ENCODE assay signal across 9 mouse cellular contexts in genomic region chr14:33445962-33446361, GRCm38 (mm10). TPM values are rescaled to one million over a fixed set of nuclear protein-coding genes. Genes with fewer than 3 reads are reported as not detected.
DNase-seq lines count a peak whose midpoint lies in the region; ATAC-seq lines count a peak whose summit lies in the region.
"Had no signal": no experiment of that assay in that cellular context is flagged by ENCODE, and none has a peak within 500 bp of the region (broad histone marks: within the 10 kb centered on the region; RNA-seq: fewer than 3 reads in every experiment).

No protein-coding gene starts in this region.

- no peaks in the 10 kb centered on the region for H3K9me3 ChIP-seq in lung, embryonic 15.5 days
- no peaks in the 10 kb centered on the region for H3K9me3 ChIP-seq in forebrain, embryonic 10.5 days
- H3K9me3 ChIP-seq in limb, embryonic 12.5 days, result no peaks in the 10 kb centered on the region
- no peaks in the 10 kb centered on the region for H3K9me3 ChIP-seq in stomach, embryonic 15.5 days

- H3K4me1 ChIP-seq in lung, embryonic 15.5 days, result peaks cover 23% of the 10 kb centered on the region; the same call in 1 of the 2 replicates
- peaks cover 26% of the 10 kb centered on the region for H3K4me1 ChIP-seq in forebrain, embryonic 10.5 days
- H3K4me1 ChIP-seq in limb, embryonic 12.5 days (replicated peaks), result peaks cover 8% of the 10 kb centered on the region
- 0 out of 2 replicates have a peak, but pooled peaks cover 5% of the 10 kb centered on the region for H3K4me1 ChIP-seq in stomach, embryonic 15.5 days

- H3K27me3 ChIP-seq in lung, embryonic 15.5 days, result no peaks in the 10 kb centered on the region
- peaks cover 30% of the 10 kb centered on the region for H3K27me3 ChIP-seq in forebrain, embryonic 10.5 days (ENCODE audit: poor library complexity, severe bottlenecking)
- H3K27me3 ChIP-seq in limb, embryonic 12.5 days, result peaks cover 4% of the 10 kb centered on the region; the same call in 1 of the 2 replicates
- H3K27me3 ChIP-seq in stomach, embryonic 15.5 days (replicated peaks), result no peaks in the 10 kb centered on the region

- ATAC-seq in lung, embryonic 15.5 days (ENCODE audit: borderline replicate concordance, extremely low read depth, low FRiP score, low TSS enrichment), result no peak
- no peak for ATAC-seq in limb, embryonic 12.5 days (ENCODE audit: insufficient number of reproducible peaks, insufficient read depth, low FRiP score, low TSS enrichment, low read depth)
- ATAC-seq in stomach, embryonic 15.5 days (ENCODE audit: insufficient read depth, low FRiP score, low read depth), result no peak

- no peak overlapping the region for H3K27ac ChIP-seq in lung, embryonic 15.5 days
- peak overlapping the region; percentile 98 for H3K27ac ChIP-seq in forebrain, embryonic 10.5 days
- no peak overlapping the region for H3K27ac ChIP-seq in limb, embryonic 12.5 days
- H3K27ac ChIP-seq in stomach, embryonic 15.5 days, result no peak overlapping the region

- peak overlapping the region; percentile 85 for H3K4me3 ChIP-seq in lung, embryonic 15.5 days
- peak overlapping the region; percentile 90 for H3K4me3 ChIP-seq in forebrain, embryonic 10.5 days
- H3K4me3 ChIP-seq in limb, embryonic 12.5 days (replicated peaks), result peak overlapping the region; percentile 81
- peak overlapping the region; percentile 79 for H3K4me3 ChIP-seq in stomach, embryonic 15.5 days (replicated peaks)

- H3K36me3 ChIP-seq in lung, embryonic 15.5 days, result no peaks in the 10 kb centered on the region
- no peaks in the 10 kb centered on the region for H3K36me3 ChIP-seq in forebrain, embryonic 10.5 days (replicated peaks)
- H3K36me3 ChIP-seq in limb, embryonic 12.5 days, result no peaks in the 10 kb centered on the region
- H3K36me3 ChIP-seq in stomach, embryonic 15.5 days, result no peaks in the 10 kb centered on the region

- peak overlapping the region; percentile 55 for H3K4me2 ChIP-seq in lung, embryonic 15.5 days
- H3K4me2 ChIP-seq in limb, embryonic 12.5 days, result peak overlapping the region; percentile 69
- peak overlapping the region; percentile 55 for H3K4me2 ChIP-seq in stomach, embryonic 15.5 days

- no peak for DNase-seq in lung, adult 18-20 months
- DNase-seq in forebrain, embryonic 10.5 days (ENCODE audit: extremely low spot score, low spot score), result no peak
- no peak for DNase-seq in thymus, postnatal 25 days
- no peak for DNase-seq in adipocyte (ENCODE audit: low spot score)
- DNase-seq: adrenal gland, postnatal 36 days had no signal

- 29% methylated on average over 3 of the region's 3 CpGs for WGBS in lung, embryonic 15.5 days
- 50% methylated on average over 3 of the region's 3 CpGs for WGBS in forebrain, embryonic 10.5 days
- WGBS in limb, embryonic 12.5 days, result 39% methylated on average over 3 of the region's 3 CpGs
- 28% methylated on average over 3 of the region's 3 CpGs for WGBS in stomach, embryonic 15.5 days

- H3K9ac ChIP-seq in lung, embryonic 15.5 days, result peak overlapping the region; percentile 85
- H3K9ac ChIP-seq in limb, embryonic 12.5 days (replicated peaks), result peak overlapping the region; percentile 92
- peak overlapping the region; percentile 72; the same call in 1 of the 2 replicates for H3K9ac ChIP-seq in stomach, embryonic 15.5 days

RNA-seq across cellular contexts. Expression of gene Mapk8, which starts 1.0 kb away (rescaled TPM):
- 15.3 and 15.5 TPM in 2 replicates for polyA plus RNA-seq in lung, embryonic 15.5 days (2015; fragmentation: Nextera tagmentation; extraction: Ambion mirVana)
- polyA plus RNA-seq in forebrain, embryonic 10.5 days (2016; fragmentation: Nextera tagmentation; extraction: Ambion mirVana), result 16.7 and 18.4 TPM in 2 replicates
- polyA plus RNA-seq in limb, embryonic 12.5 days (2016; fragmentation: Nextera tagmentation; extraction: Ambion mirVana), result 20.6 and 23.4 TPM in 2 replicates
- polyA plus RNA-seq in stomach, embryonic 15.5 days (2015; fragmentation: Nextera tagmentation; extraction: Ambion mirVana), result 14.3 and 15.5 TPM in 2 replicates

RNA-seq across cellular contexts. Expression of gene Frmpd2, which starts 25.5 kb away (rescaled TPM):
- polyA plus RNA-seq in lung, embryonic 15.5 days (2015; fragmentation: Nextera tagmentation; extraction: Ambion mirVana), result 0.10 and 0.11 TPM in 2 replicates
- not detected in 2 replicates for polyA plus RNA-seq in forebrain, embryonic 10.5 days (2016; fragmentation: Nextera tagmentation; extraction: Ambion mirVana)
- not detected in 2 replicates for polyA plus RNA-seq in limb, embryonic 12.5 days (2016; fragmentation: Nextera tagmentation; extraction: Ambion mirVana)
- polyA plus RNA-seq in stomach, embryonic 15.5 days (2015; fragmentation: Nextera tagmentation; extraction: Ambion mirVana), result 0.12 TPM in 1 of 2 replicates, not detected in the other
- polyA plus RNA-seq: inflammation-experienced regulatory T-cells, adult 6 months had no signal
